Mouse (Mus musculus) midbrain, embryonic 11.5 days (tissue): ENCODE data around the gene AI481877. TPM values are rescaled to one million over a fixed set of nuclear protein-coding genes. Genes with fewer than 3 reads are reported as not detected.

Experiments
- ATAC-seq: fragments of 200-750 bp; cut with Nextera tagmentation; 2 replicates; pipeline ENCODE4 v1.8.0; 2017; ENCODE audit warnings: moderate TSS enrichment, moderate library complexity; ENCODE audit not compliant: low FRiP score
- DNase-seq: peaks from one replicate; pipeline ENCODE4 v3.0.0; 2015; ENCODE audit warnings: low spot score; ENCODE audit errors: missing footprints
- H3K27ac ChIP-seq: fragments of 300-500 bp; sonication (generic); 2 replicates; pipeline ENCODE4 v1.5.1; 2014; ENCODE audit warnings: low read depth, low read length
- H3K27me3 ChIP-seq: fragments of 300-500 bp; sonication (generic); 2 replicates; pipeline ENCODE4 v1.6.1; 2014; ENCODE audit warnings: mild to moderate bottlenecking, low read length, moderate library complexity, mixed read lengths; ENCODE audit not compliant: control insufficient read depth, insufficient read depth
- H3K36me3 ChIP-seq: fragments of 300-500 bp; sonication (generic); 2 replicates; pipeline ENCODE4 v1.6.1; 2014; ENCODE audit warnings: mild to moderate bottlenecking, low read length, moderate library complexity, mixed read lengths; ENCODE audit not compliant: control insufficient read depth, insufficient read depth
- H3K4me1 ChIP-seq: fragments of 300-500 bp; sonication (generic); 2 replicates; pipeline ENCODE4 v1.6.1; 2014; ENCODE audit warnings: low read length; ENCODE audit not compliant: control insufficient read depth, insufficient read depth
- H3K4me2 ChIP-seq: fragments of 300-500 bp; sonication (generic); 2 replicates; pipeline ENCODE4 v1.6.1; 2014; ENCODE audit warnings: mild to moderate bottlenecking, moderate library complexity
- H3K4me3 ChIP-seq: fragments of 300-500 bp; sonication (generic); 2 replicates; pipeline ENCODE4 v1.5.1; 2014; ENCODE audit warnings: low read depth, low read length
- H3K9ac ChIP-seq: fragments of 300-500 bp; sonication (generic); 2 replicates; pipeline ENCODE4 v1.6.1; 2014; ENCODE audit warnings: low read length
- H3K9me3 ChIP-seq: fragments of 300-500 bp; sonication (generic); 2 replicates; pipeline ENCODE4 v1.6.1; 2016; ENCODE audit warnings: low read length; ENCODE audit not compliant: control insufficient read depth
- WGBS: fragments of 180-500 bp; shearing (Covaris S2); extraction: QIAGEN DNeasy Blood & Tissue Kit; methylation state at CpG from one replicate; pipeline ENCODE4 v1.1.7; 2014; 5-methylcytosine and 5-hydroxymethylcytosine counted together
- polyA plus RNA-seq: library from polyadenylated mRNA; unstranded; fragments of >200 nt; fragmentation: Nextera tagmentation; extraction: Ambion mirVana; gene quantifications from 2 replicates; pipeline ENCODE4 v1.2.1, GENCODE M21; 2014

AI481877 gene
- polyA plus RNA-seq, 1 experiment from 2014 or later = not detected

GRCm38 (mm10) chr4:59015181-59015580 lies 123.6 kb downstream of the AI481877 start:
- Histone ChIP-seq H3K4me1 (no peaks in the 10 kb centered on the region), H3K36me3 (no peaks in the 10 kb centered on the region), H3K4me2 (no peak overlapping the region), H3K9ac (no peak overlapping the region), H3K27ac (no peak overlapping the region), H3K27me3 (no peaks in the 10 kb centered on the region), H3K4me3 (no peak overlapping the region), H3K9me3 (no peaks in the 10 kb centered on the region)
- ATAC-seq (no peak), DNase-seq (no peak)
- WGBS = 93% methylated on average over 3 of the region's 3 CpGs

GRCm38 (mm10) chr4:59011446-59011845 lies 127.3 kb downstream of the AI481877 start:
- no peak for ATAC-seq
- H3K27me3 ChIP-seq = no peaks in the 10 kb centered on the region
- H3K9ac ChIP-seq = no peak overlapping the region
- no peak overlapping the region for H3K4me2 ChIP-seq
- H3K9me3 ChIP-seq = no peaks in the 10 kb centered on the region
- no peak overlapping the region for H3K4me3 ChIP-seq
- DNase-seq = no peak
- H3K4me1 ChIP-seq = no peaks in the 10 kb centered on the region
- 85% methylated on average over 3 of the region's 3 CpGs for WGBS
- no peak overlapping the region for H3K27ac ChIP-seq
- H3K36me3 ChIP-seq = no peaks in the 10 kb centered on the region

- H3K9me3 ChIP-seq = no peaks in the 10 kb centered on the region
- DNase-seq = no peak
Measured at GRCm38 (mm10) chr4:59009696-59010095, 129.1 kb downstream of the AI481877 start.

GRCm38 (mm10) chr4:59009186-59009585 lies 129.6 kb downstream of the AI481877 start:
- Histone ChIP-seq H3K9me3 (no peaks in the 10 kb centered on the region), H3K36me3 (no peaks in the 10 kb centered on the region)
- WGBS = 92% methylated on average over 7 of the region's 7 CpGs

More at GRCm38 (mm10) chr4:59009696-59010095, 129.1 kb downstream of the AI481877 start:
- Histone ChIP-seq H3K27me3 (no peaks in the 10 kb centered on the region), H3K36me3 (no peaks in the 10 kb centered on the region), H3K27ac (no peak overlapping the region), H3K9ac (no peak overlapping the region), H3K4me2 (no peak overlapping the region), H3K4me3 (no peak overlapping the region), H3K4me1 (peaks cover under 1% of the 10 kb centered on the region; the same call in 1 of the 2 replicates)
- no peak for ATAC-seq
- WGBS = 70% methylated on average over 4 of the region's 4 CpGs

GRCm38 (mm10) chr4:59007974-59008373 lies 130.8 kb downstream of the AI481877 start:
- WGBS = 85% methylated on average over 5 of the region's 5 CpGs
- Histone ChIP-seq H3K9ac (no peak overlapping the region), H3K9me3 (no peaks in the 10 kb centered on the region), H3K4me2 (no peak overlapping the region), H3K36me3 (no peaks in the 10 kb centered on the region), H3K4me3 (no peak overlapping the region), H3K27ac (no peak overlapping the region), H3K4me1 (peaks cover 10% of the 10 kb centered on the region), H3K27me3 (no peaks in the 10 kb centered on the region; the same call in 1 of the 2 replicates)
- ATAC-seq (no peak), DNase-seq (no peak)

More at GRCm38 (mm10) chr4:59009186-59009585, 129.6 kb downstream of the AI481877 start:
- Histone ChIP-seq H3K27ac (no peak overlapping the region), H3K4me2 (no peak overlapping the region), H3K4me1 (peaks cover 4% of the 10 kb centered on the region; the same call in 1 of the 2 replicates), H3K27me3 (no peaks in the 10 kb centered on the region), H3K4me3 (no peak overlapping the region), H3K9ac (no peak overlapping the region)
- DNase-seq (no peak), ATAC-seq (no peak)

GRCm38 (mm10) chr4:59007016-59007415 lies 131.8 kb downstream of the AI481877 start:
- no peak for DNase-seq
- H3K27me3 ChIP-seq = no peaks in the 10 kb centered on the region; the same call in 1 of the 2 replicates
- H3K36me3 ChIP-seq = no peaks in the 10 kb centered on the region
- H3K27ac ChIP-seq = no peak overlapping the region
- no peak overlapping the region for H3K9ac ChIP-seq
- ATAC-seq = no peak
- 46% methylated on average over 6 of the region's 6 CpGs for WGBS
- H3K4me3 ChIP-seq = no peak overlapping the region
- H3K9me3 ChIP-seq = no peaks in the 10 kb centered on the region
- peaks cover 10% of the 10 kb centered on the region for H3K4me1 ChIP-seq
- H3K4me2 ChIP-seq = no peak overlapping the region

GRCm38 (mm10) chr4:59006211-59006610 lies 132.6 kb downstream of the AI481877 start:
- no peaks in the 10 kb centered on the region; the same call in 1 of the 2 replicates for H3K27me3 ChIP-seq
- no peak overlapping the region for H3K27ac ChIP-seq
- no peak overlapping the region for H3K4me2 ChIP-seq
- no peak for DNase-seq
- no peaks in the 10 kb centered on the region for H3K9me3 ChIP-seq
- no peak for ATAC-seq
- H3K36me3 ChIP-seq = no peaks in the 10 kb centered on the region
- H3K4me1 ChIP-seq = peaks cover 10% of the 10 kb centered on the region
- H3K4me3 ChIP-seq = no peak overlapping the region
- H3K9ac ChIP-seq = no peak overlapping the region
- 61% methylated on average over 8 of the region's 8 CpGs for WGBS

- no peak overlapping the region for H3K27ac ChIP-seq
- 38% methylated on average over 7 of the region's 7 CpGs for WGBS
- H3K9me3 ChIP-seq = no peaks in the 10 kb centered on the region
- no peaks in the 10 kb centered on the region; the same call in 1 of the 2 replicates for H3K27me3 ChIP-seq
- peaks cover 10% of the 10 kb centered on the region for H3K4me1 ChIP-seq
- ATAC-seq = no peak
- H3K36me3 ChIP-seq = no peaks in the 10 kb centered on the region
- H3K4me3 ChIP-seq = peak overlapping the region; percentile 87
- peak overlapping the region; percentile 78 for H3K4me2 ChIP-seq
- DNase-seq = no peak
- peak overlapping the region; percentile 92 for H3K9ac ChIP-seq
Measured at GRCm38 (mm10) chr4:59003806-59004200, 135.0 kb downstream of the AI481877 start.

GRCm38 (mm10) chr4:59002948-59003805 lies 135.6 kb downstream of the AI481877 start, which contains the start of gene Gm20503:
Gm20503 (plus strand) TSS chr4:59003210.
- ATAC-seq = peak; percentile 99
- Histone ChIP-seq H3K27me3 (no peaks in the 10 kb centered on the region; the same call in 1 of the 2 replicates), H3K4me2 (peak within 1 kb of the TSS; percentile 78), H3K9me3 (no peaks in the 10 kb centered on the region), H3K4me3 (peak within 1 kb of the TSS; percentile 87), H3K4me1 (peaks cover 10% of the 10 kb centered on the region), H3K9ac (peak within 1 kb of the TSS; percentile 92), H3K27ac (peak within 1 kb of the TSS; percentile 69), H3K36me3 (no peaks in the 10 kb centered on the region)
- peak; percentile 99 for DNase-seq
- under 1% methylated on average over 82 of the region's 89 CpGs for WGBS
